Mouse (Mus musculus) MEL (cell line): ENCODE results near the gene Raver2.

ENCODE experiments used
- CTCF ChIP-seq, 3 experiments: IDR thresholded peaks in 2 of 3; conservative IDR thresholded peaks in 1 of 3; 2 replicates each; pipeline ENCODE4 v1.5.1; 2011 to 2012; ENCODE audit warnings: low read length in 3 of 3, low read depth in 2 of 3, mild to moderate bottlenecking in 2 of 3, improper control_type of control experiment in 1 of 3, inconsistent platforms in 1 of 3, mixed read lengths in 1 of 3, moderate library complexity in 1 of 3; ENCODE audit not compliant: control insufficient read depth in 1 of 3, insufficient read depth in 1 of 3, poor library complexity in 1 of 3, severe bottlenecking in 1 of 3
- HCFC1 ChIP-seq: IDR thresholded peaks from 2 replicates; pipeline ENCODE4 v1.6.1; 2012; ENCODE audit warnings: low read depth, mild to moderate bottlenecking, inconsistent platforms, low read length, improper control_type of control experiment, moderate library complexity
- NRF1 ChIP-seq: IDR thresholded peaks from 2 replicates; pipeline ENCODE4 v1.6.1; 2014; ENCODE audit warnings: low read depth, mild to moderate bottlenecking, inconsistent platforms, low read length, improper control_type of control experiment, moderate library complexity; ENCODE audit not compliant: poor library complexity, insufficient read depth, severe bottlenecking
- POLR2A ChIP-seq, 2 experiments: IDR thresholded peaks; 2 replicates each; pipeline ENCODE4 v1.6.1; 2011 to 2012; ENCODE audit warnings: low read length in 2 of 2, mild to moderate bottlenecking in 2 of 2, control low read depth in 1 of 2, improper control_type of control experiment in 1 of 2, low read depth in 1 of 2, moderate library complexity in 1 of 2; ENCODE audit not compliant: control insufficient read depth in 1 of 2, insufficient read depth in 1 of 2, poor library complexity in 1 of 2
- POLR2AphosphoS2 ChIP-seq: IDR thresholded peaks from 2 replicates; pipeline ENCODE4 v1.6.1; 2011; ENCODE audit warnings: low read length, improper control_type of control experiment
- RCOR1 ChIP-seq: IDR thresholded peaks from 2 replicates; pipeline ENCODE4 v1.6.1; 2012; ENCODE audit warnings: low read depth, mild to moderate bottlenecking, inconsistent platforms, low read length, improper control_type of control experiment
- TAL1 ChIP-seq: IDR thresholded peaks from 2 replicates; pipeline ENCODE4 v1.6.1; 2012; ENCODE audit warnings: mild to moderate bottlenecking, inconsistent platforms, low read length, moderate library complexity, mixed read lengths
- TBP ChIP-seq: IDR thresholded peaks from 2 replicates; pipeline ENCODE4 v1.8.0; 2011; ENCODE audit warnings: low read depth, low read length, improper control_type of control experiment
- UBTF ChIP-seq: IDR thresholded peaks from 2 replicates; pipeline ENCODE4 v1.6.1; 2012; ENCODE audit warnings: low read depth, mild to moderate bottlenecking, inconsistent platforms, low read length, improper control_type of control experiment, moderate library complexity, borderline replicate concordance; ENCODE audit not compliant: insufficient read depth
- ZC3H11A ChIP-seq: IDR thresholded peaks from 2 replicates; pipeline ENCODE4 v1.6.1; 2012; ENCODE audit warnings: low read depth, mild to moderate bottlenecking, inconsistent platforms, low read length, improper control_type of control experiment

- TF ChIP-seq UBTF (no peak), POLR2A (IDR thresholded peaks at IDR 0.05; ENCODE audit: control insufficient read depth in 1 of 2, insufficient read depth in 1 of 2, low read depth in 1 of 2, low read length in 2 of 2, poor library complexity in 1 of 2) (no peak), ZC3H11A (no peak), NRF1 (no peak), CTCF (IDR thresholded peaks at IDR 0.05 in 2 of 3, conservative IDR thresholded peaks at IDR 0.05 in 1 of 3; ENCODE audit: control insufficient read depth in 1 of 3, insufficient read depth in 1 of 3, low read depth in 2 of 3, low read length in 3 of 3, poor library complexity in 1 of 3, severe bottlenecking in 1 of 3) (no peak), POLR2AphosphoS2 (no peak), RCOR1 (no peak), TAL1 (no peak), HCFC1 (no peak), TBP (no peak)
Measured at GRCm38 (mm10) chr4:101066401-101066800, 2.4 kb upstream of the Raver2 start.
